Mouse (Mus musculus): ENCODE data around the gene Sema3d. TPM values are rescaled to one million over a fixed set of nuclear protein-coding genes. Genes with fewer than 3 reads are reported as not detected.

Sema3d gene
- polyA plus RNA-seq, 1 experiment: 10.2 TPM

GRCm38 (mm10) chr5:12563132-12563531 lies 179.9 kb downstream of the Sema3d start:
- no peaks in the 10 kb centered on the region for H3K79me2 ChIP-seq (ENCODE audit: control insufficient read depth, insufficient read depth)
- no peak overlapping the region for H3K4me3 ChIP-seq
- H3K36me3 ChIP-seq (ENCODE audit: control insufficient read depth, insufficient read depth): no peaks in the 10 kb centered on the region
- H3K27me3 ChIP-seq (ENCODE audit: control insufficient read depth, insufficient read depth, insufficient read length): no peaks in the 10 kb centered on the region
- TF ChIP-seq MYOD1 (IDR thresholded peaks at IDR 0.05; ENCODE audit: control insufficient read depth in 1 of 3, insufficient read length in 2 of 3, low read depth in 2 of 3) (no peak), TCF3 (IDR thresholded peaks at IDR 0.05; ENCODE audit: insufficient read length, low read depth) (no peak)
- H3K4me2 ChIP-seq (ENCODE audit: low read depth): no peak overlapping the region
- no peak overlapping the region for H3ac ChIP-seq (ENCODE audit: control insufficient read depth, insufficient read length)

GRCm38 (mm10) chr5:12564602-12565220 lies 181.5 kb downstream of the Sema3d start:
- TF ChIP-seq MYOG (IDR thresholded peaks at IDR 0.05; ENCODE audit: control insufficient read depth in 1 of 3, insufficient read depth in 1 of 3, insufficient read length in 2 of 3, low read depth in 2 of 3): no peak
- no peak for TF ChIP-seq USF1 (IDR thresholded peaks at IDR 0.05; ENCODE audit: low read depth)
- TF ChIP-seq TCF12 (IDR thresholded peaks at IDR 0.05; ENCODE audit: insufficient read depth, poor library complexity, severe bottlenecking): no peak
- no peak for TF ChIP-seq REST (IDR thresholded peaks at IDR 0.05; ENCODE audit: insufficient read depth, insufficient read length)
- no peak for TF ChIP-seq POLR2A (IDR thresholded peaks at IDR 0.05; ENCODE audit: insufficient read length, low read depth)
- TF ChIP-seq MAX (IDR thresholded peaks at IDR 0.05; ENCODE audit: low read depth): no peak
- TF ChIP-seq MYOD1 (IDR thresholded peaks at IDR 0.05; ENCODE audit: control insufficient read depth in 1 of 3, insufficient read length in 2 of 3, low read depth in 2 of 3): no peak
- TF ChIP-seq SRF (IDR thresholded peaks at IDR 0.05; ENCODE audit: control insufficient read depth, insufficient read length, low read depth): no peak
- no peak for TF ChIP-seq POLR2AphosphoS2 (IDR thresholded peaks at IDR 0.05; ENCODE audit: insufficient read length, low read depth)
- no peak for TF ChIP-seq TCF3 (IDR thresholded peaks at IDR 0.05; ENCODE audit: insufficient read length, low read depth)
- no peak for TF ChIP-seq CEBPB (IDR thresholded peaks at IDR 0.05; ENCODE audit: insufficient read depth, poor library complexity, severe bottlenecking)
- no peak for TF ChIP-seq E2F4 (IDR thresholded peaks at IDR 0.05; ENCODE audit: insufficient read depth)
- Histone ChIP-seq H3ac (ENCODE audit: control insufficient read depth, insufficient read length) (no peak overlapping the region), H3K79me2 (ENCODE audit: control insufficient read depth, insufficient read depth) (no peaks in the 10 kb centered on the region), H3K36me3 (ENCODE audit: control insufficient read depth, insufficient read depth) (no peaks in the 10 kb centered on the region), H3K4me3 (no peak overlapping the region), H3K4me2 (ENCODE audit: low read depth) (no peak overlapping the region), H3K27me3 (ENCODE audit: control insufficient read depth, insufficient read depth, insufficient read length) (no peaks in the 10 kb centered on the region)

- H3K4me2 ChIP-seq (ENCODE audit: low read depth): no peak overlapping the region
- TF ChIP-seq SRF (IDR thresholded peaks at IDR 0.05; ENCODE audit: control insufficient read depth, insufficient read length, low read depth) (no peak), POLR2A (IDR thresholded peaks at IDR 0.05; ENCODE audit: insufficient read length, low read depth) (no peak), TCF12 (IDR thresholded peaks at IDR 0.05; ENCODE audit: insufficient read depth, poor library complexity, severe bottlenecking) (no peak), E2F4 (IDR thresholded peaks at IDR 0.05; ENCODE audit: insufficient read depth) (no peak), REST (IDR thresholded peaks at IDR 0.05; ENCODE audit: insufficient read depth, insufficient read length) (no peak), MAX (IDR thresholded peaks at IDR 0.05; ENCODE audit: low read depth) (no peak), MYOG (IDR thresholded peaks at IDR 0.05; ENCODE audit: control insufficient read depth in 1 of 3, insufficient read depth in 1 of 3, insufficient read length in 2 of 3, low read depth in 2 of 3) (no peak), TCF3 (IDR thresholded peaks at IDR 0.05; ENCODE audit: insufficient read length, low read depth) (no peak), POLR2AphosphoS2 (IDR thresholded peaks at IDR 0.05; ENCODE audit: insufficient read length, low read depth) (no peak), MYOD1 (IDR thresholded peaks at IDR 0.05; ENCODE audit: control insufficient read depth in 1 of 3, insufficient read length in 2 of 3, low read depth in 2 of 3) (no peak), USF1 (IDR thresholded peaks at IDR 0.05; ENCODE audit: low read depth) (no peak), CEBPB (IDR thresholded peaks at IDR 0.05; ENCODE audit: insufficient read depth, poor library complexity, severe bottlenecking) (no peak)
- H3K27me3 ChIP-seq (ENCODE audit: control insufficient read depth, insufficient read depth, insufficient read length): no peaks in the 10 kb centered on the region
- H3ac ChIP-seq (ENCODE audit: control insufficient read depth, insufficient read length): no peak overlapping the region
- no peaks in the 10 kb centered on the region for H3K36me3 ChIP-seq (ENCODE audit: control insufficient read depth, insufficient read depth)
- H3K79me2 ChIP-seq (ENCODE audit: control insufficient read depth, insufficient read depth): no peaks in the 10 kb centered on the region
- H3K4me3 ChIP-seq: no peak overlapping the region
These were observed 183.4 kb downstream of the Sema3d start for GRCm38 (mm10) chr5:12566568-12566967.

GRCm38 (mm10) chr5:12574551-12574950 lies 191.4 kb downstream of the Sema3d start:
- no peak overlapping the region for H3ac ChIP-seq (ENCODE audit: control insufficient read depth, insufficient read length)
- H3K36me3 ChIP-seq (ENCODE audit: control insufficient read depth, insufficient read depth): no peaks in the 10 kb centered on the region
- H3K79me2 ChIP-seq (ENCODE audit: control insufficient read depth, insufficient read depth): no peaks in the 10 kb centered on the region
- H3K4me2 ChIP-seq (ENCODE audit: low read depth): no peak overlapping the region
- no peak overlapping the region for H3K4me3 ChIP-seq
- H3K27me3 ChIP-seq (ENCODE audit: control insufficient read depth, insufficient read depth, insufficient read length): no peaks in the 10 kb centered on the region
- no peak for TF ChIP-seq POLR2A (IDR thresholded peaks at IDR 0.05; ENCODE audit: insufficient read length, low read depth)
- no peak for TF ChIP-seq CEBPB (IDR thresholded peaks at IDR 0.05; ENCODE audit: insufficient read depth, poor library complexity, severe bottlenecking)
- no peak for TF ChIP-seq SRF (IDR thresholded peaks at IDR 0.05; ENCODE audit: control insufficient read depth, insufficient read length, low read depth)
- TF ChIP-seq E2F4 (IDR thresholded peaks at IDR 0.05; ENCODE audit: insufficient read depth): no peak
- no peak for TF ChIP-seq POLR2AphosphoS2 (IDR thresholded peaks at IDR 0.05; ENCODE audit: insufficient read length, low read depth)
- no peak for TF ChIP-seq MYOG (IDR thresholded peaks at IDR 0.05; ENCODE audit: control insufficient read depth in 1 of 3, insufficient read depth in 1 of 3, insufficient read length in 2 of 3, low read depth in 2 of 3)
- TF ChIP-seq MYOD1 (IDR thresholded peaks at IDR 0.05; ENCODE audit: control insufficient read depth in 1 of 3, insufficient read length in 2 of 3, low read depth in 2 of 3): no peak
- no peak for TF ChIP-seq MAX (IDR thresholded peaks at IDR 0.05; ENCODE audit: low read depth)

- H3ac ChIP-seq (ENCODE audit: control insufficient read depth, insufficient read length): no peak overlapping the region
- no peaks in the 10 kb centered on the region for H3K27me3 ChIP-seq (ENCODE audit: control insufficient read depth, insufficient read depth, insufficient read length)
- no peaks in the 10 kb centered on the region for H3K79me2 ChIP-seq (ENCODE audit: control insufficient read depth, insufficient read depth)
- no peak overlapping the region for H3K4me3 ChIP-seq
- no peak overlapping the region for H3K4me2 ChIP-seq (ENCODE audit: low read depth)
- TF ChIP-seq SRF (IDR thresholded peaks at IDR 0.05; ENCODE audit: control insufficient read depth, insufficient read length, low read depth): no peak
- TF ChIP-seq CEBPB (IDR thresholded peaks at IDR 0.05; ENCODE audit: insufficient read depth, poor library complexity, severe bottlenecking): peak; percentile 65; the same call in 1 of the 2 replicates
- H3K36me3 ChIP-seq (ENCODE audit: control insufficient read depth, insufficient read depth): no peaks in the 10 kb centered on the region
These were observed 192.1 kb downstream of the Sema3d start for GRCm38 (mm10) chr5:12575262-12575661.

All from myocyte (in vitro differentiated cells).